Mouse (Mus musculus): ENCODE results near the gene Sh3bp1. TPM values are rescaled to one million over a fixed set of nuclear protein-coding genes. Genes with fewer than 3 reads are reported as not detected.
"Not testable (repeated sequence)": the region's sequence is repeated elsewhere in the genome, so short reads cannot be mapped to it uniquely, and the experiment has no call there.

Sh3bp1 gene
- polyA plus RNA-seq, 1 experiment from 2014 or later, result 6.0 TPM

DNA sequence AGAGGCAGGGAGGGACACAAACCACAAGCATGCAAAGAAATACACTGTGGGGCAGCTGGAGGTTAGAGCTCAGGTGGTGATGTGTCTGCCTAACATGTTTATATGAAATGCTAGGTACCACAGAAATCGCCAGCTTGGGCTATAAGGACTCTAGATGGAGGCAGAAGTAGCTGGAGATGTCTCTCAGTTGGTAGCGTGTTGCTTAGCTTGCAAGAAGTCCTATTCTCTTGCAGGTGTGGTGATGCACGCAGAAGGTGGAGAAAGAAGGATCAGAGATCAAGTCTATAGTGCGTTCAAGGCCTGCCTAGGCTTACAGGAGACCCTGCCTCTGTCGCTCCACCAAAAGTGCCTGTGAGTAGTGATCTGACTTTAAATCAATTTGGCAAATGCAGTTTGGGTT, 24.0 kb upstream of the Sh3bp1 start:
- Histone ChIP-seq H3K9me3 (ENCODE audit: control insufficient read depth, low read length) (no peaks in the 10 kb centered on the region), H3K4me3 (replicated peaks; ENCODE audit: low read length) (no peak overlapping the region), H3K4me2 (ENCODE audit: low read length) (peak overlapping the region; percentile 58; the same call in 1 of the 2 replicates), H3K36me3 (ENCODE audit: control insufficient read depth, insufficient read depth) (no peaks in the 10 kb centered on the region), H3K9ac (replicated peaks; ENCODE audit: low read depth, low read length) (no peak overlapping the region), H3K27ac (ENCODE audit: low read length) (peak overlapping the region; percentile 98), H3K4me1 (replicated peaks; ENCODE audit: control insufficient read depth, insufficient read depth, low read length) (peaks cover 27% of the 10 kb centered on the region), H3K27me3 (replicated peaks; ENCODE audit: control insufficient read depth, insufficient read depth, low read length) (no peaks in the 10 kb centered on the region)
- no peak for ATAC-seq
- WGBS, result 79% methylated on average over 5 of the region's 5 CpGs

DNA sequence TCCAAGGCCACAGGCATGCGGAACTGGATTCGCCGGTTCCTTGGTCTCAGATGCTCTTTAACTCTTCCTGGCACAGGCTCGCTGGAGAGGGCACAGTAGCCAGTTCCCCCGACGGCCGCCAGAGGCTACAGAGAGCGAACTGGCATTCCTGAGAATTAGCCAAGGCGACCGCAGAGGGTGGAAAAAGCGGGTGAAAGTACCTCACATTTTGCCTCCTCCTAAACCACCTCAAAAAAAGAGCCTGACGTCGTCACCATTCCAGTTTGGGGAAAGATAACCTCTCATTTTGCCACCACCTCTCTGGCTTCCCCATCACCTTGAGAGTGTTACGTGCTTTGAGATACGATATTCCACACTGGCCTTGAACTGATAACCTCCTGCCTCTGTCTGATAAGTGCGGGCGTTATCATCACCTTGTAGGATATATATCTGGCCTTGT, 23.3 kb upstream of the Sh3bp1 start:
- WGBS, result 4% methylated on average over 17 of the region's 17 CpGs
- Histone ChIP-seq H3K4me3 (replicated peaks; ENCODE audit: low read length) (peak overlapping the region; percentile 80), H3K36me3 (ENCODE audit: control insufficient read depth, insufficient read depth) (peaks cover 3% of the 10 kb centered on the region; the same call in 1 of the 2 replicates), H3K4me1 (replicated peaks; ENCODE audit: control insufficient read depth, insufficient read depth, low read length) (peaks cover 27% of the 10 kb centered on the region), H3K9me3 (ENCODE audit: control insufficient read depth, low read length) (no peaks in the 10 kb centered on the region), H3K9ac (replicated peaks; ENCODE audit: low read depth, low read length) (peak overlapping the region; percentile 84), H3K4me2 (ENCODE audit: low read length) (peak overlapping the region; percentile 58), H3K27ac (ENCODE audit: low read length) (peak overlapping the region; percentile 98), H3K27me3 (replicated peaks; ENCODE audit: control insufficient read depth, insufficient read depth, low read length) (no peaks in the 10 kb centered on the region)
- 0 out of 2 replicates have a peak, but pooled peaks have one; percentile 13 for ATAC-seq

DNA sequence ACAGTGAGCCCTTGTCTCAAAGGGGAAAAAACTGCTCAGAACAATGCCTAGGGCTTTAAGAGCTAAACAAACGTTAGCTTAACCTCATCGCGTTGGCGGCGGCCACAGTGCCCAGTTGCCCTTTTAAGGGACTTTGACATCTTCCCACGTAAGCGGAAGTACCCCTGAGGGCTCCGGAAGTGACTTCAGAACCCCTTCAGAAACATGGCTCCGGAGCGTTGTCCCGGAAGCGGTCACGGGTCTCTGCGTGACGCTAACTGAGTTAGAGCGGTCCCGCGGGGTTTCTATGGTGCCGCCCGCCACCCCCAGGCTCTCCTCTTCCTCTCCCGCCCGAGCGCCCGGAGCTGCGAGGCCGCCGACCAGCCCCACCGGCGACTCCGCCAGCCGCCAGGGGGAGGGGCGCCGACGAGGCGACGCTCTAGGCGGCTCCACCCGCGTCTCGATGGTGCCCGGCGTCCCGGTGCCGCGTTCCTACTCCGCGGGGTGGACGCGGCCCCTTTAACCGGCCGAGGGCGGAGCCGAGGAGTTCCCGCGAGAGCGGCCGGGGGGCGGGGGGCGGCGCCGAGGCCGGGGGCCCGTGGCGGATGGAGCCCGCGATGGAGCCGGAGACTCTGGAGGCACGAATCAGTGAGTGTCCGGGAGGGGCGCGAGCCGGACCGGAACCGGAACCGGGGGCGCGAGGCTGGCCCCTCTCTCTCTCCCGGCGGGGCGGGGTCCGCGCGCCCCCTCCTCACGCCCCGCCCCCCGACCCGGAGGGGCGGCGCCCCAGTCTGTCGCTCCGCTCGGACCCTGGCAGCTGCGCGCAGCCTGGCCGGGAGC, 22.4 kb upstream of the Sh3bp1 start, which contains the start of gene Gga1:
Gga1 (plus strand) TSS at position 200 of the 819 bp plus-strand sequence.
- Histone ChIP-seq H3K9me3 (ENCODE audit: control insufficient read depth, low read length) (no peaks in the 10 kb centered on the region), H3K4me1 (replicated peaks; ENCODE audit: control insufficient read depth, insufficient read depth, low read length) (peaks cover 27% of the 10 kb centered on the region), H3K27ac (ENCODE audit: low read length) (peak within 1 kb of the TSS; percentile 98), H3K4me3 (replicated peaks; ENCODE audit: low read length) (peak within 1 kb of the TSS; percentile 80), H3K27me3 (replicated peaks; ENCODE audit: control insufficient read depth, insufficient read depth, low read length) (no peaks in the 10 kb centered on the region), H3K36me3 (ENCODE audit: control insufficient read depth, insufficient read depth) (peaks cover 9% of the 10 kb centered on the region; the same call in 1 of the 2 replicates), H3K4me2 (ENCODE audit: low read length) (peak within 1 kb of the TSS; percentile 80), H3K9ac (replicated peaks; ENCODE audit: low read depth, low read length) (peak within 1 kb of the TSS; percentile 84)
- WGBS, result under 1% methylated on average over 73 of the region's 95 CpGs
- ATAC-seq, result peak; percentile 92

DNA sequence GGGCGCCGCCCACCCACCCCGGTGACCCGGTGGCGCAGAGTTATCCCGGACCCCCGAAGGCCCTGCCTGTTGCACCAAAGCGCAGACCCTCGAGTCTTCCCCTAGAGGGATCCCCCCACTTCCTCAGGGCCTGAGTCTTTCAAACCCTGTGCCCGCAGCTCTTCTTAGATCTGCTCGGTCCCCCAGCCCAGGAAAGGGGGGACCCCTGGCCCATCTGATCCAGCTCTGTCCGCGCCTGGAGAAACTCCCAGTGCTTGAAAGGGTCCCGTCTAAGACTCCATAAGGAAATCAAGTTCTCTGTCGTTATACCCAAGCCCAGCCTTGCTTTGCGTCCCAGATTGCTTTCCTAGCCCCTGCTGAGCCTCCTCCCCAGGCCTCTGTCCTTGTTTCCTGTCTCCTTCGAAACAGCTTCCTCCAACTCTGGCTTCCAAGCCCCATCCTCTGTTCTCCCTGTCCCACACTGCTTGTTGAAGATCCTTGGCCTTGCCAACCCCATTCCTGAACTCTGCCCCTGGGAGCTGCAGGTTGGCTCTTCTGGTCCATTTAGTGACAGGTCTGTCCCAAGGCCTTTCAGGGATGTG, 21.7 kb upstream of the Sh3bp1 start:
- peak overlapping the region; percentile 80 for H3K4me3 ChIP-seq (replicated peaks; ENCODE audit: low read length)
- no peak; the same call in 1 of the 2 replicates for ATAC-seq
- H3K9me3 ChIP-seq (ENCODE audit: control insufficient read depth, low read length), result no peaks in the 10 kb centered on the region
- H3K4me2 ChIP-seq (ENCODE audit: low read length), result peak overlapping the region; percentile 80
- peaks cover 27% of the 10 kb centered on the region for H3K4me1 ChIP-seq (replicated peaks; ENCODE audit: control insufficient read depth, insufficient read depth, low read length)
- 2% methylated on average over 17 of the region's 17 CpGs for WGBS
- peak overlapping the region; percentile 98 for H3K27ac ChIP-seq (ENCODE audit: low read length)
- peak overlapping the region; percentile 84 for H3K9ac ChIP-seq (replicated peaks; ENCODE audit: low read depth, low read length)
- H3K36me3 ChIP-seq (ENCODE audit: control insufficient read depth, insufficient read depth), result peaks cover 9% of the 10 kb centered on the region; the same call in 1 of the 2 replicates
- no peaks in the 10 kb centered on the region for H3K27me3 ChIP-seq (replicated peaks; ENCODE audit: control insufficient read depth, insufficient read depth, low read length)

DNA sequence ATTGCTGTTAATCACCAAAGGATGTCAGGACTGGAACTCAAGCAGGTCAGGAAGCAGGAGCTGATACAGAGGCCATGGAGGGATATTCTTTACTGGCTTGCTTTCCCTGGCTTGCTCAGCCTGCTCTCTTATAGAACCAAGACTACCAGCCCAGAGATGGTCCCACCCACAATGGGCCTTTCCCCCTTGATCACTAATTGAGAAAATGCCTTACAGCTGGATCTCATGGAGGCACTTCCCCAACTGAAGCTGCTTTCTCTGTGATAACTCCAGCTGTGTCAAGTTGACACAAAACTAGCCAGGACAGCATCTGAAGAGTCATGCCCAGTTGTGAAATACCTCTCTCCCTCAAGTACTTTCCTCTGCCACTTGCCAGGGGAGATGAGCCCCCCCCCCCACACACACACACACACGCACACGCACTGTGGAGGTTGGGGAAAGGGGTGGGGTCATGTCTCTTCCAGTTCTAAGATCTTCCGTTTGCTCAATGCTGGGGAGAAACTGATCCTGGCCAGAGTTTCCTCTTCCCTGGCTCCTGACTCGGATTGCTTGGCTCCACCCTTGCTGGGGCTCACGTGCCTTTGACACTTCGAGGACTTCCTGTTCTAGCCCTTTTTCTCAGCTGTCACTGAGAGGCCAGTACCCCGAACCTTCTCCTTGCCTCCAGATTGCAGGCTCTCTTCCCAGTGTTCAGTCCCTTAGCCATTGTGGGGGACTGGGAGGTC, 20.6 kb upstream of the Sh3bp1 start:
- WGBS, result 76% methylated on average over 7 of the region's 7 CpGs
- not testable (repeated sequence) for ATAC-seq; H3K9ac ChIP-seq (replicated peaks; ENCODE audit: low read depth, low read length); H3K27ac ChIP-seq (ENCODE audit: low read length); H3K4me3 ChIP-seq (replicated peaks; ENCODE audit: low read length); H3K27me3 ChIP-seq (replicated peaks; ENCODE audit: control insufficient read depth, insufficient read depth, low read length); H3K4me2 ChIP-seq (ENCODE audit: low read length); H3K9me3 ChIP-seq (ENCODE audit: control insufficient read depth, low read length)
- Histone ChIP-seq H3K36me3 (ENCODE audit: control insufficient read depth, insufficient read depth) (peaks cover 15% of the 10 kb centered on the region; the same call in 1 of the 2 replicates), H3K4me1 (replicated peaks; ENCODE audit: control insufficient read depth, insufficient read depth, low read length) (peaks cover 24% of the 10 kb centered on the region)

DNA sequence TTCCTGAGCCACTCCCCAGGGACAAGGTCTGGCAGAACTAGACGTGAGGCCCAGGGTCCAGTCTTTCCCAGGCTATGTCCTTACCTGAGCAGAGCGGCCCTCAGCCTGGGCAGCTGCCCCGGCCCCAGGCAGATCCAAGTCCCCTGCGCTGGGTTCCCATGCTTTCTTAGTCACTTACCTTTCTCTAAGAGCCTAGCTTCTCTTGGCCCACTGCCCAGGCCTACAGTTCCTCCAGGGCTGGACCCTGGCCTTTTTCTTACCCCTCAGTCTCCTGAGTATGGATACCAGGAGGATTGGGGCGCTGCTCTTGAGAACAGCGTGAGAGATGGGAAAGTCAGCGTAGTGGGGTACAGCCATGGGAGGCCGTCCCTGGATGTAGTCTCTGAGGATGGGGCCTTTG, 19.1 kb upstream of the Sh3bp1 start:
- Histone ChIP-seq H3K4me1 (replicated peaks; ENCODE audit: control insufficient read depth, insufficient read depth, low read length) (peaks cover 23% of the 10 kb centered on the region), H3K27me3 (replicated peaks; ENCODE audit: control insufficient read depth, insufficient read depth, low read length) (no peaks in the 10 kb centered on the region), H3K4me3 (replicated peaks; ENCODE audit: low read length) (no peak overlapping the region), H3K9me3 (ENCODE audit: control insufficient read depth, low read length) (no peaks in the 10 kb centered on the region), H3K4me2 (ENCODE audit: low read length) (no peak overlapping the region), H3K27ac (ENCODE audit: low read length) (no peak overlapping the region), H3K36me3 (ENCODE audit: control insufficient read depth, insufficient read depth) (peaks cover 22% of the 10 kb centered on the region), H3K9ac (replicated peaks; ENCODE audit: low read depth, low read length) (no peak overlapping the region)
- ATAC-seq, result no peak
- WGBS, result 88% methylated on average over 8 of the region's 8 CpGs

DNA sequence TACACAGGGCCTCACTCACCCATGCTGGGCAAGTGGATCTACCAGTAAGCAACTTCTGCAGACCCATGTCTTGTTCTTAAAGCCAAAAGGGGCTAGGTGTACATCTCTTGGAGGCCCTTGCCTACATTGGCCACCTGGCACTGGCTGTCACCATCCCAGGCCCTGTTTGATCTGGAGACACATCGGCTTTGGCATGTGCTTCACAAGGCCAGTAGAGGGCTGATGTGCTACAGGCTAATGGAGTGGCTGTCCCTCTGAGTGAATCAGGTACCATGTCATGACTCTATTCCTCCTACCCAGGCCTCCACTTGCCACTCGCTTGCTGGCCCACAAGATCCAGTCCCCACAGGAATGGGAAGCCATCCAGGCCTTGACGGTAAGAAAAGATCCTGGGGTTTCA, 17.7 kb upstream of the Sh3bp1 start:
- Histone ChIP-seq H3K9ac (replicated peaks; ENCODE audit: low read depth, low read length) (no peak overlapping the region), H3K4me2 (ENCODE audit: low read length) (no peak overlapping the region), H3K4me3 (replicated peaks; ENCODE audit: low read length) (no peak overlapping the region), H3K27ac (ENCODE audit: low read length) (no peak overlapping the region), H3K9me3 (ENCODE audit: control insufficient read depth, low read length) (no peaks in the 10 kb centered on the region), H3K4me1 (replicated peaks; ENCODE audit: control insufficient read depth, insufficient read depth, low read length) (peaks cover 11% of the 10 kb centered on the region), H3K27me3 (replicated peaks; ENCODE audit: control insufficient read depth, insufficient read depth, low read length) (no peaks in the 10 kb centered on the region), H3K36me3 (ENCODE audit: control insufficient read depth, insufficient read depth) (peaks cover 30% of the 10 kb centered on the region)
- 87% methylated on average over 3 of the region's 3 CpGs for WGBS
- ATAC-seq, result no peak

DNA sequence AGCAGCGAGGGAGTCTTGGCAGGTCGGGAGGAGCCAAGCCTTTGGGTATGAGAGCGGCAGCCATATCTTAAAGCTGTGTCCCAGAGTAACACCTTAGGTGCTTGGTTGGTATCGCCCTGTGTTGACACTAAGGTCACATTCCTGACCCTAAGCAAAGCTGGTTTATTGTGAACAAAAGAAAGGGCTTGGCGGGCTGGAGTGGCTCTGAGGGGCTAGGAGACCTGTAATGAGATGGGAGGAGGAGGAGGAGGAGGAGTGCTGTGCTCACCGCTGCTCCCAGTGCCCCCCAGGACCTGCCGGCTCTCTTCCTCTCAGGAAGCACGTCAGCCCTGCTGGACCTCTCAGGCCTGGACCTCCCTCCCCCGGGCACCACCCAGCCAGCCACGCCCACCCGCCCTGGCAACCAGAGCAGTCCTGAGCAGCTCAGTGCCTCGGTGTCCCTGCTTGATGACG, 10.1 kb upstream of the Sh3bp1 start:
- no peak overlapping the region for H3K27ac ChIP-seq (ENCODE audit: low read length)
- no peak for ATAC-seq
- no peaks in the 10 kb centered on the region for H3K9me3 ChIP-seq (ENCODE audit: control insufficient read depth, low read length)
- H3K27me3 ChIP-seq (replicated peaks; ENCODE audit: control insufficient read depth, insufficient read depth, low read length), result no peaks in the 10 kb centered on the region
- H3K4me3 ChIP-seq (replicated peaks; ENCODE audit: low read length), result no peak overlapping the region
- peaks cover 26% of the 10 kb centered on the region for H3K36me3 ChIP-seq (ENCODE audit: control insufficient read depth, insufficient read depth)
- no peak overlapping the region for H3K4me2 ChIP-seq (ENCODE audit: low read length)
- H3K4me1 ChIP-seq (replicated peaks; ENCODE audit: control insufficient read depth, insufficient read depth, low read length), result no peaks in the 10 kb centered on the region
- WGBS, result 23% methylated on average over 13 of the region's 13 CpGs
- H3K9ac ChIP-seq (replicated peaks; ENCODE audit: low read depth, low read length), result no peak overlapping the region

DNA sequence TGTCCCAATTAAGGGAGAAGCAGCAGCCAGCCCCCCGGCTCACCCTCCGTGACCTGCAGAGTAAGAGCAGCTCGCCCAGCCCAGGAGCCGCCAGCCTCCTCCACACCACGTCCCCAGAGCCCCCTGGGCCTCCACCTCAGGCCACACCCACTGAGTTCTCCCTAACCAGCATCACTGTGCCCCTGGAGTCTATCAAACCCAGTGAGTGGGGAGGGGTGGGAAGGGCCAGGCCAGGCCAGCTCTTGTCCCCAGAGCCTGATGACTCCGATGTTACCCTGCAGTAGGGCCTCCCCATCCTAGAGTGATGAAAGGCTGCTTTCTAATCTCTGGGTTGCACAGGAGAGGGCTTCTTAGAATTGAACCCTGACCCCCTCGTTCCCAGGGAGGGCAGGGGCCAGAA, 7.1 kb upstream of the Sh3bp1 start:
- H3K27me3 ChIP-seq (replicated peaks; ENCODE audit: control insufficient read depth, insufficient read depth, low read length), result no peaks in the 10 kb centered on the region
- H3K27ac ChIP-seq (ENCODE audit: low read length), result no peak overlapping the region
- H3K4me1 ChIP-seq (replicated peaks; ENCODE audit: control insufficient read depth, insufficient read depth, low read length), result no peaks in the 10 kb centered on the region
- H3K4me3 ChIP-seq (replicated peaks; ENCODE audit: low read length), result no peak overlapping the region
- no peak for ATAC-seq
- H3K4me2 ChIP-seq (ENCODE audit: low read length), result no peak overlapping the region
- peaks cover 13% of the 10 kb centered on the region for H3K36me3 ChIP-seq (ENCODE audit: control insufficient read depth, insufficient read depth)
- no peaks in the 10 kb centered on the region for H3K9me3 ChIP-seq (ENCODE audit: control insufficient read depth, low read length)
- no peak overlapping the region for H3K9ac ChIP-seq (replicated peaks; ENCODE audit: low read depth, low read length)
- 63% methylated on average over 7 of the region's 7 CpGs for WGBS
